Mouse (Mus musculus): ENCODE data around the gene 1600002K03Rik.
A peak's percentile ranks its signal among the peaks of the same experiment; 100 is the strongest.

Gene 1600002K03Rik

DNA sequence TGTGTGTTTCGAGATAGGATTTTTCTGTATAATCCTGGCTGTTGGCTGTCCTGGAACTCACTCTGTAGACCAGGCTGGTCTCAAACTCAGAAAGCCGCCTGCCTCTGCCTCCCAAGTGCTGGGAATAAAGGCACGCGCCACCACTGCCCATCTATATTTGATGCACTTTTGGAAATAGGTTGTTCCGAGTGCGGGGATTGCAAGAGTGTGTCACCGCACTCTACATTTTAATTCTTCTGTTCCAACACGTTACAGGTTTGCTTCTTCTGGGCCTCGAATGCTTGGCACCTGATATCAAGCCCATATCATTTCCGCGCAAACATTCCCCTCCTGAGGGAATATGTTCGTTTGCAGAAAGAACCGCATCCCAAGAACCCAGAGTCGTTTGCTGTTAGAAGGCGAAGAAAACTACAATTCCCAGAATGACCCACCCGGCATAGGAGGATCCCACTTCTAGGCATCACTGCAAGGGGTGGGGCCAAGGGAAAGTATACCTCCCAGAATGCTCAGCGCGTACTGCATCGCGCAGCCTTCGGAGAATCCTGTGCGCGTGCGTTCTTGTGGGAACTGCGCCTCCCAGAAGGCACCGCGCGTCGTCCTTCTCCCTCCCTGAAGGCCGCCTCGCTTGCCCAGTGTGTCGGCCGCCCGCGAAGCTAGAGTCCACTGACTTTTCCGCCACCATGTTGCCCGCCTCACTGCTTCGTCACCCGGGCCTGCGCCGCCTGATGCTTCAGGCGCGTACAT lies 30.8 kb upstream of the 1600002K03Rik start:
- DNase-seq: peak; percentile 97 to 99

GRCm38 (mm10) chr10:80142530-80142925 lies 30.2 kb upstream of the 1600002K03Rik start:
- peak; percentile 72 for DNase-seq

- no peak for DNase-seq
Observed at GRCm38 (mm10) chr10:80143664-80144063, 29.1 kb upstream of the 1600002K03Rik start.

DNA sequence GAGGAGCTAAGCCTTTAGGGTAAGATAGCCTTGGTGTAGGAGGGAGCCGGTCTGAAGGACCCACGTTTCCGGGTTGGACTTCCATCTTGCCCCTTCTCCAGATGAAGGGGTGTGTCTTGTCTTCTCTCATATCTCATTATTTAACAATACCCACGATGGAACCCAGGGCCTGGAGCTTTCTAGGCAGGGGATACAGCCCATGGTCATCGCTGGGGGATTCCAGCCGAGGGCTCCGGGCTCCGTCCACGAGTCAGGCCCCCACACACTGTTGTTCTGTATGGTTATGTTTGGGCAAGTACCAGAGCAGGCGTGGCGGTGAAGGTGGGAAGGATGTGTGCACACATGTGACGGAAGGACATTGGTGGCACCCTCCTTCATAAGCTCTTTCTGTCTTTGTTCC lies 28.6 kb upstream of the 1600002K03Rik start:
- no peak for DNase-seq

GRCm38 (mm10) chr10:80144864-80145838 lies 27.6 kb upstream of the 1600002K03Rik start:
- peak; percentile 74 to 89 for DNase-seq

DNA sequence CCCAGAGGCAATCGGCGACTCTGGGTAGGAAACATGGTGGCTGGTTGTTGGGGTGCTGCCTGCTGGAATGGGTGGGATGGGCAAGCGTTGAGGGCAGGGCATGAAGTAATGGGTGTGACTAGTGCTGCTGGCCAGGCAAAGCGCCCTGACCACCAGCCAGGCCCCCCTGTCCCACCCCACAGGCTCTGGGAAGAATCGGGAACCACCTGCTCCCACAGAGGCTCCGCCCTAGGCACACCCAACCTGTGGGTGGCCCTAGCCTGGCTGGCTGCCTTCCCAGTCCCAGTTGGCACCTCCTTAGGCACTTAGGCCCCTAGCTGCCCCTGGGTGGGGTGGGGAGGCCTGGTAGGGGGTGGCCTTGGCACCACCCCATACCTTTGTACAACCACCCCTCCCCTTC lies 26.8 kb upstream of the 1600002K03Rik start:
- DNase-seq: peak; percentile 80 to 84

GRCm38 (mm10) chr10:80146568-80147011 lies 26.2 kb upstream of the 1600002K03Rik start:
- DNase-seq: peak; percentile 70 to 79

DNA sequence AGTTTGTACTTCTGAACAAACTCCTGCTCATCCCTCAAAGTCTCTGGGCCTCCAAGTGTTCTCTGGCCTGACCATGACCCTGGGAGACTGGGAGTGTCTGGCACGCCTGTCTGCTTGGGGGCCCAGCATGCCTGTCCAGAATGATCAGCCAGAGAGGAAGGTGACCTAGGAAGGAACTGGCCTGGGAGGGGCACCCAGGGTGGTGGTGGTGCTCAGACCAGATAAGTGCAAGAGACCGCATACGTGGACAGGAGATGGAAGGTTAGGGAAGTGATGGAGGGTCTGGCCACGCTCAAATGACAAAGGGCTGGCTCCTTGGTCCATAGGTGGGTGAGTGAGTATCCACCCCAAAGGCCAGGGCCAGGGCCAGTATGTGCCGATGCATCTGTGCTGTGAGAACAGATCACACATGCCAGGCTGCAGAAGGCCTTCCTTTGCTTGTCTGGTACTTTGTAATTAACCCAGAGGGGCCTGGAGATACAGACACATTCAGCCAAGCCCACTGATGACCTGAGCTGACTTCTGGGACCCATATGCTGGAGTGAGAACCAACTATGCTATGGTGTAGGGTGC lies 25.5 kb upstream of the 1600002K03Rik start:
- peak in 1 of 2 experiments; percentile 40 for DNase-seq

DNA sequence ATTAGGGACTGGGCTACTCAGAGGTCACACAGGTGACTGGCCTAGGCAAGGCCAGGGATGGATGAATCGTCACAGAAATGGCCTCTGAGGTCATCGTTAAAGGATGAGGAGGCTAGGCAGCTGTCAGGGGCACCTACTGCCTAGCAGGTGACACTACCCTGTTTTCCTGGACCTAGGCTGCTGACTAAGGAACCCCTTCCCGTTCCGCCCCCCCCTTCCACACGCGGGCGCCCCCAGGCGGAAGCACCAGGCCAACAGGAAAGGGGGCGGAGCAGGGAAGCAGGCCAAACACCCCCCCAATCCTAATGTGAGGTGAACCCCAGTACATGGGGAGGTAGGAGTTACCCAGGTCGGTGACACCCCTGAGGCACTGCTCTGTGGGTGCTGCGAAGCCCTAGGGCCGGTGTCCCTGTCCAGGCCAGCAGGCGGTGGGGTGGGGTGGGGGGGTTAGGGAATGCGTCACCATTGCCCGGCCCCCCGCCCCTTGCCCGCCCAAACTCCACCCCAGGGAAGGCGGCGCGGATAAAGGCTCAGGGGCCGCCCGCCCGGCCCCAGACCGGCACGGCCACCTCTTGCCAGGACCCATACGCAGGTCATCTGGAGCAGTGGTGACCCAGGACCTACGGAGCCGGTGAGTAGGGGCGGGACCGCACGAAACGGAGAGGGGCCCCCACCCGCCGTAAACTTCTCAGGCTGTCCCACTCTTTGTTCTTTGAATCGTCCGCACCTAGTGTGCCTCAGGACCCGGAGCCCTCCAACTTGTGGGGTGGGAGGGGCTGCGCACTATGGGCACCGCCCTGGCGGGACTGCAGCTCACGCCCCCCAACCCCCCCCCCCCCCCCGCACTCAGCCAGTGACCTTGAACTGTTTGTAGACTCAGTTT lies 24.8 kb upstream of the 1600002K03Rik start, which contains the start of gene Midn:
TSS of gene Midn (plus strand) at position 554 of the 883 bp plus-strand sequence.
- peak; percentile 88 to 92 for DNase-seq

GRCm38 (mm10) chr10:80148610-80149290 lies 24.0 kb upstream of the 1600002K03Rik start:
- peak; percentile 96 to 97 for DNase-seq

DNA sequence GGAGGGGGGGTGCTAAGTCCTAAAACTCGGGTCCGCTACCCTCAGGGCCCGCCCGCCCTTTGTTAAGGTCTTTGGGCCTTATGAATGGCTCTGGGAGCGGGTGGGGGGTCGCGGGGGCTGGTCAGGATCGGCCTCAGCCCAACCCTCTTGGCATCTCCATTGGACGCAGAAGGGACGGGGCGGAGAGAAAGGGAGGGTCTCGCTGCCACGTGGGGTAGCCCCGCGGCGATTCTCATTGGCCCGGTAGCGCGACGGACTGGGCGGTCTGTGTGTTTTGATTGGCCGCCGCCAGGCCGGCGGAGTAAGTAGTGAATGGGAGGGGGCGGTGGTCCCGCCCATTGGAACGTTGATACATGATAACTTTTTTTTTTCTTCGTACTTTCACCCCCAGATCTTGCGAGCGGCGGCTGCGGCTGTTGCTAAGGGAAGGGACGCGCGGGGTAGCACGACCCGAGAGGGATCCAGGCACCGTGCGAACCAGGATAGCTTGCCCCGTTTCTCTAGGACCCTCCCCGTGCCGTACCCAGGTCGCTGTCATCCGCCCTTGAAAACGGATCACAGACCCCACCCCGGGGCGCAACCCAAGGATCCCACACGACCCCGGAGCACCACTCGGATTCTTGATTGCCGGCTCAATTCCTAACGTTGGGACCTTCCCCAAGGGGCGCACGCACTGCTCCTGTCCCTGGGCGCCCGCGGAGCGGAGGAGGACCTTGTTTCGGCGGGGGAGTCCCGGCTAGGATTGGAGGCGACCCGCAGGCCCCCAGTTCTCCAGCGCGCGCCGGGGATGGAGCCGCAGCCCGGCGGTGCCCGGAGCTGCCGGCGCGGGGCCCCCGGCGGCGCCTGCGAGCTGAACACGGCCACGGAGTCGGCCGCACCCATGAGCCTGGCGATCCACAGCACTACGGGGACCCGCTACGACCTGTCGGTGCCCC lies 23.2 kb upstream of the 1600002K03Rik start:
- DNase-seq: peak; percentile 98 to 99

- peak in 1 of 2 experiments; percentile 70 for DNase-seq
Observed at GRCm38 (mm10) chr10:80150226-80151210, 22.2 kb upstream of the 1600002K03Rik start.

DNA sequence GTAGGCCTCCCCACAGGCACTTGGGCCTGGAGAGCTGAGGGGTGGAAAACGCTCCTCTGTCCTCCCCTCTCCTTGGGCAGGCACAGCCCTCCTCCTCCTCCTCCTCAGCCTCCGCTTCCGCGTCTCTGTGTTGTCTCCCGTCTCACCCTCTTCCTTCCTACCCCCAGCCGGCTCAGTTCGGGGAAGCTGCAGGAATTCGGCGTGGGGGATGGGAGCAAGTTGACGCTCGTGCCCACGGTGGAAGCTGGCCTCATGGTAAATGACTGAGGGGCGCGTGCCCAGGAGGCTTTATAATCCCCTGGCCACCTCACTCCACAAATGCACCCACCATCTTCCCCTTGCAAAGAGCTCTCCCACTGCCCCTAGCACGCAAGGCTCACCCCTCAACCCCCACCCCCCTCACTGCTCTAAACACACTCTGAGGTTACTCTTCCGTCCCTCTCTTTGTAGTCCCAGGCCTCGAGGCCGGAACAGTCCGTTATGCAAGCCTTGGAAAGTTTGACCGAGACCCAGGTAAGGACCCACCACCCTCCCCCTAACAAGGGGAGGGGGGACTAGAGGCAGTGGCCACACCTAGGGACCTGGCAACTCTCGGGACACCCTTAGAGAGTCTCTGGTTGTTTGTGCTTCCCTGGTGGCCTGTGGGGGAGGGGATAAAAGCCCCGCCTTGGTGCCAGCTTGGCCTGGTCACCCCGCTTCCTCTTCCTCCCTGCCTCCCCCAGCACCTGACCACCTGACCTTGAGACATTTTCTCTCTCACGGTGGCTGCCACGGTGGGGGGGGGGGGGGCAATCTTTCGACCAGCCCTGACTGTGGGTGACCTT lies 21.3 kb upstream of the 1600002K03Rik start:
- peak; percentile 91 for DNase-seq

DNA sequence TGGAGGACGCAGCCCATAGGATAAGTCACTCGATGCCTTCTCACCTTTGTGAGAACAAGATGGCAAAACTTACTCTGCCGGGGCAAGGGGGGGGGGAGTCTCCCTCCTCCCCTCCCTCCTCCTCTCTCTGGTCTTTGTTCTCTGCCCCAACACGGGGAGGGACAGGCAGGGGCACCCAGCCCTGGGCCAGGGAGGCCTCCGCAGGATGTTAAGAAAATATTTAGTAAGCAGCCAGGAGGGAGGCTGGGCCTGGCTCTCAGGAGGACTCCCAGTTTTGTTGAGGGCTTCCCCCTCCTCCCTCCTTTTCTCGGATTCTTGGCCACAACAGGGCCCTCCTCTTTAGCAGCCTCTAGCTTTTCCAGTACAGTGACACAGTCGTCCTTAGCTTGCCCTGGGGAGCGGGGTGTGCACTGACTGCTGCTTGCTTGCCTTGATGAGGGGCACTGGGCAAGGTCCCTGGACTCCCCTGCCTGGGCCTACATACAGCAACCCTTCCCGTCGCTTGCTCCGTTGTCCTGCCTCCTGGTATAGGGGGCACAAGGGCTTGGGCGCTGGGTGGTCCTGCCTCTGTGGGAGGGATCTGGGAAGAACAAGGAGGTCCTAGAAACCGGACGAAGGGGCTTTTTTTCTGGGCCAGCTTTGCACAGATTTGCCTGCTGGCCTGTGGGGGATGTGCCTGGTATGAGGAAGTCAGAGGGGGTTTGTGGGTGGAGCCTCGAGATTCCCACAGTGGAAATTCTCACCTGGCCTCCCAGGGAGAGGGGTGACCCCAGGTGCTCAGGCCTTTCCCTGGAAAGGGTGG lies 20.5 kb upstream of the 1600002K03Rik start:
- peak; percentile 77 to 86 for DNase-seq

DNA sequence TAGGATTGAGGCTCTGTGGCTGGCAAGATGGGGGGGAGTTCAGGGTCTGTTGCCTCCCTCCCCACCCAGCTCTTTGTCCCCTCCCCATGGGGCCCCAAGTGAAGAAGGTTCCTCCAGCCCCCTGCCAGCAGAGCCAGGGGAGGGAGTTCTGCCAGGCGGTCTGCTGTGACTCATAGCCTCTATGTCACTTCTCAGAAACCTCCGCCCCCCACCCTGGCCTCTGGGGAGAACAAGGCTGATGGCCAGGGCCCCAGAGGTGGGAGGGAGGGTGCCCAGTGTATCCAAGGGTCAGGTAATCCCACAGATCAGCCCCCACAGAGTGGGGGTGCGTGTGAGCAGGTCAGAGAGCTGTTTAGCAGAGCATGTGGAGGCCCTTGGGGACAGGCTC lies 19.9 kb upstream of the 1600002K03Rik start:
- DNase-seq: peak; percentile 85 to 86

DNA sequence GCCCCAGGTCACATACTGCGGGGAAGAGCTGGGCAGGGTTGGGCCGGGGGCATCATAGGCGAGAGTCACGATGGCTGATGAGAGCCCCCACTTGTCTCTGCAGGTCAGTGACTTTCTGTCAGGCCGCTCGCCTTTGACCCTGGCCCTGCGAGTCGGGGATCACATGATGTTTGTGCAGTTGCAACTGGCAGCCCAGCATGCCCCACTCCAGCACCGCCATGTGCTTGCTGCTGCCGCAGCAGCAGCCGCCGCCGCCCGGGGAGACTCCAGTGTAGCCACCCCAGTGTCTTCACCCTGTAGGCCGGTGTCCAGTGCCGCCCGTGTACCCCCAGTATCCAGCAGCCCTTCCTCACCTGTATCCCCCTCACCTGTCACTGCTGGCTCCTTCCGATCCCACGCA lies 19.0 kb upstream of the 1600002K03Rik start:
- DNase-seq: peak; percentile 76

- DNase-seq: no peak
Observed at GRCm38 (mm10) chr10:80154384-80154783, 18.4 kb upstream of the 1600002K03Rik start.
